Mouse (Mus musculus) lung, adult 2 months (tissue): ENCODE measurements at regions not wholly inside any gene's neighbourhood (a gene's known extent, or its start where the extent isn't known, plus 50 kb on each side); places are given as distances from the start of the nearest gene placed in this dataset.

Experiments used
- DNase-seq: peaks from one replicate; pipeline ENCODE4 v3.0.0; 2022
- H3K4me1 ChIP-seq: fragments of 200-500 bp; 2 replicates; pipeline ENCODE4 v1.6.1; 2011; ENCODE audit warnings: low read length; ENCODE audit not compliant: control insufficient read depth, insufficient read depth
- H3K4me3 ChIP-seq: fragments of 200-500 bp; replicated peaks from 2 replicates; pipeline ENCODE3; 2011; ENCODE audit warnings: low read depth, mild to moderate bottlenecking, control low read depth, low read length; ENCODE audit errors: extremely low read depth
- CTCF ChIP-seq: fragments of 200-500 bp; IDR thresholded peaks from 2 replicates; pipeline ENCODE4 v1.5.1; 2011; ENCODE audit warnings: mild to moderate bottlenecking, low read length, control low read depth; ENCODE audit not compliant: insufficient read depth
- POLR2A ChIP-seq: fragments of 200-500 bp; IDR thresholded peaks from 2 replicates; pipeline ENCODE4 v1.6.1; 2011; ENCODE audit warnings: low read depth, mild to moderate bottlenecking, control low read depth, low read length, borderline replicate concordance; ENCODE audit errors: extremely low read depth
- WGBS: fragments of 180-500 bp; shearing (Covaris S2); methylation state at CpG from one replicate; pipeline ENCODE4 v1.1.7; 2018; 5-methylcytosine and 5-hydroxymethylcytosine counted together

DNA sequence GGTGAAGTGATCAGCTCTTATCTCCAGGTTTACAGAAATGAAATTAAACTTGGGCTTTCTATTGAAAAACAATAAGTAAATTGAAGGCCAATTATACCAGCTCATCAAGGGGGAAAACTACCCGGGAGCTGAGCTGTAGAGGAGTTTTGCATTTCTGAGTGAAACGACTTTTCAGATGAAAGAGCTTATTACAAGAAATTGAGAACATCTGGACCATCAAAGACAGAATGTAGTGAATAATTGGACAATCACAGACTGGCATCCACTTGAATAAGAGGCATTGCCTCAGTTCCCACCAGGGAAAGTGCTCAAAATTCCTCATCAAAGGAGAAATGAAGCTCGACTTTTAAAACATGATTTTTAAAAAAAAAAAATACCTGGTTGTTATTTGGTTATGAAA is 675.7 kb upstream of the Auts2 start:
- 73% methylated on average over 3 of the region's 3 CpGs for WGBS
- no peaks in the 10 kb centered on the region for H3K4me1 ChIP-seq
- no peak for DNase-seq
- TF ChIP-seq CTCF: no peak
- TF ChIP-seq POLR2A: no peak
- no peak overlapping the region for H3K4me3 ChIP-seq

DNA sequence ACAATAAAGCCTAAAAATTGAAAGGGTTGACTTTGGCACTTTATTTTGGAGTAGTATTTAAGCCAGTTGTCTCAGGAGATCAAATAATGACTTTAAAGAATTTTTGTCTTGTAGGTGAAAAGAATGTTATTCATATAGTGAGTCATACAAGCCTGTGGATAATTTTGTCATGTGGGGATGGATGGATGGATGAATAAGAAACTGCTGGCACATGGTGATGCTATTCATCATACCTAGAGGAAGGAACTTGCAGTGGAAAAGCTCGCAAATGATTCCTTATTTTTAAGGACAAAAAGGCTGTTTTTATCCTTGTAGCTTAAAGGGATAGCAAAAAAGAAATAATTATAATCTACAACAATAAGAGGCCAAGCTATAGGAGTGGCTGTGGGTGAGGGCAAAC is 655.4 kb upstream of the Auts2 start:
- TF ChIP-seq CTCF: no peak
- TF ChIP-seq POLR2A: no peak
- H3K4me1 ChIP-seq: no peaks in the 10 kb centered on the region
- DNase-seq: no peak
- 58% methylated on average over 1 of the region's 1 CpGs for WGBS
- no peak overlapping the region for H3K4me3 ChIP-seq

DNA sequence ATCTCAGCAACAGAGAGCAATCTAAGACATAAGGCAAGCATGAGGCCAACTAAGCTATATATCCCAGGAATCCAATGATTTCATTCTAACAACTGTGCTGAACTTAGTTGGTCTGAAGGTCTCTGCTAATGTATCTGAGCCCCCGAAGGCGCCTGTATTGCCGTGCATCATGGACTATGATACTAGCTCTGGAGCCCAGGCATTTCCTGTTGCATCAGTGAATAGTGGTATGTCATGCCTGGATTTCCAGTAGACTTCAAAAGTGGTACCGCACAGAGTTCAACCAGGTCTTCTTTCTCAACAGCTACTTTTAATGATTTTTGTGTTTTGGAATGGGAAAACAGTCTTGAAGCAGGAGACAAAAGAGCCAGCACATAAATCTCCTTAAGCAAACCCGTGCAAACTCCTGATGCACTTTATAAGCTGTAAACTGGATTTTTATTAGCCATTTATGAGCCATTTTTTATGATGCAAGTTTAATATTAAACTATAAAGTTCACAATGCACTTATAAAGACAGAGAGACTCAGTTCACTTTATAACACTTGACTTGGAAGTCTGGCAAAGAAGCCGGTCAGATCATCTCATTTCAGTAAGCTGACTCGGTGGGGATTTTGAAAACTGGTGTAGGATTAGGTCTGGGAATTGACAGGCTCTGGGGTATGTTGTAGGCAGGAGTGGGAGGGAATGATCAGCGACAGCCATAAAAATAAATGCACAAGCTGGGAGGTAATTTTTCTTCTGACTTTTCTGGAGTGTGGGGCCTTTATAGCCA is 646.8 kb upstream of the Auts2 start:
- WGBS: 81% methylated on average over 8 of the region's 8 CpGs
- no peaks in the 10 kb centered on the region for H3K4me1 ChIP-seq
- TF ChIP-seq POLR2A: no peak
- no peak for TF ChIP-seq CTCF
- H3K4me3 ChIP-seq: no peak overlapping the region
- DNase-seq: no peak

DNA sequence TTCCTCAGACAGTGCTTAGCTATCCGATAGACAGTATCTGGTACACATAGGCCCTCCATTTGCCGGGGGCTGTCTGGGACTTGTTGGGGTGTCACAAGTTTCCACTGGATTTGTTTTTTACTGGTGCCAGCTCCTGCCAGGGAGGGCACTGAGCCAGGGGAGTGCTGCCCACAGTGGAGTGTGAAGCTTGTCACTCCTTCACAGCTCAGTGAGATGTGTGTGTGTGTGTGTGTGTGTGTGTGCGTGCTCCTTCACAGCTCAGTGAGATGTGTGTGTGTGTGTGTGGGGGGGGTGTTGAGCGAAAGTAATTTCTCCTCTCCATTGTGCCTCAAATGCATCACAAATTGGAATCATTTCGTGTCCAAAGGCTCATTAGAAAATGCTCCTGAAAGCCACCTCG is 632.5 kb upstream of the Auts2 start:
- WGBS: 84% methylated on average over 6 of the region's 6 CpGs
- Histone ChIP-seq H3K4me3 (no peak overlapping the region), H3K4me1 (peaks cover 3% of the 10 kb centered on the region; the same call in 1 of the 2 replicates)
- DNase-seq: no peak
- TF ChIP-seq CTCF (no peak), POLR2A (no peak)

DNA sequence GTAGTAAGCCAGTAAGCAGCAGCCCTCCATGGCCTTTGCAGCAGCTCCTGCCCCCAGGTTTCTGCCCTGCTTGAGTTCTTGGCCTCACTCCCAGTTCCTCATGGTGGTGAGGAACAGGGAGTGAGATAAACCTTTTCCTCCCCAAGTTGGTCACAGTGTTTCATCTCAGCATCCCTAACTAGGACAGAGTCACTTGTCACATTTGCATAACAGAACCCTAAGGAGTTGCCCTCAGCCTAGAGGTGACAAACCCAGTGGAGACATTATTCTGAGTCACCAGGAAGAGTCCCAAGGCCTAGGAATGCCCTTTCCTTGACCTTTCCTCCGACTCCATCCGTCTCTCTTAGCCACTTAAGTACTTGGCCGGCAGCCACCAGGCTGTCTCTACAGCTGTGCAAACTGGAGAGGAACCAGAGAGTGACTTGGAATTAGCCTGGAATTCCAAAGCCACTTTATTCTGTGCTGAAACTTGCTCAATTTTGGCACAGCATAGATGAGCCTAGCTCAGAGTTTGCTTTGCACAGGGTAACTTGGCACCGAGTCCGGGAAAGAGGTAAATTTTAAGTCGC is 630.1 kb upstream of the Auts2 start:
- WGBS: 23% methylated on average over 6 of the region's 6 CpGs
- H3K4me3 ChIP-seq: no peak overlapping the region
- TF ChIP-seq CTCF: no peak
- no peak for TF ChIP-seq POLR2A
- DNase-seq: peak; percentile 85
- peaks cover 3% of the 10 kb centered on the region; the same call in 1 of the 2 replicates for H3K4me1 ChIP-seq

DNA sequence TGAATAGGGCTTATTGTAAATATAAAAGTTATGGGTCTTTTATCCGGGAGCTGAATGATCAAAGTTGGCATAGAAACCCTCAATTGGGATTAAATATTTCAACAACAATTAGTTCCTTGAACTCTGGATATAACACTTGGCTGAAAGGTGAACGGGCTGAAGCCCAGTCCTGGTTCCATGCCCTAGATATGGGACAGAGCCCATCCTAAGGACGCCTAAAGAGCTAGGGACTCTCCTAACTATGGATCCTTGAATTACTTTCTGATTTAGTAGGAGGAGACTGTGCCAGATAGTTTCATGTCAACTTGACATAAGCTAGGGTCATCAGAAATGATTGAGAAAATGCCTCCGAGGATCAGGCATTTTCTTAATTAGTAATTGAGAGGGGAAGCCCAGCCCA is 629.5 kb upstream of the Auts2 start:
- 62% methylated on average over 4 of the region's 4 CpGs for WGBS
- H3K4me3 ChIP-seq: no peak overlapping the region
- DNase-seq: no peak
- peaks cover 3% of the 10 kb centered on the region; the same call in 1 of the 2 replicates for H3K4me1 ChIP-seq
- TF ChIP-seq CTCF: no peak
- TF ChIP-seq POLR2A: no peak

DNA sequence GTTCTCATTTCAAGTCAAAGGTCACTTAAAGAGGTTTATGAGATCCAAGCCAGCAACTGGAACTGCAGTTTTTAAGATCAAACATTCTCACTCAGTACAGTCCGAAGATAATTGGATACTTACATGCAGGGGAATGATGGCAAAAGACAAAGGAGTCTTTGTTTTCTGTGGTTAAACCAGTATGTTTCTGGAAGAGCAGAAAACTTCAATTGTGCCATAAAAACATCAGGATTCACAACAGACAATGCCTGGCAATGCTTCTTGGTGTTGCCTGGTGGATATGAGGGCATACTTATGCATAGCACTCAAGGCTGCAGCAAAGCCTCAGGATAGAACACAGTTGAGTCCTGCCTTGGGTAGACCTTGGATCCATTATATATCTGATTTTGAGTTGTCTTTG is 628.1 kb upstream of the Auts2 start:
- DNase-seq: no peak
- no peak for TF ChIP-seq POLR2A
- TF ChIP-seq CTCF: no peak
- 67% methylated on average over 1 of the region's 1 CpGs for WGBS
- H3K4me1 ChIP-seq: peaks cover 3% of the 10 kb centered on the region; the same call in 1 of the 2 replicates
- H3K4me3 ChIP-seq: no peak overlapping the region

DNA sequence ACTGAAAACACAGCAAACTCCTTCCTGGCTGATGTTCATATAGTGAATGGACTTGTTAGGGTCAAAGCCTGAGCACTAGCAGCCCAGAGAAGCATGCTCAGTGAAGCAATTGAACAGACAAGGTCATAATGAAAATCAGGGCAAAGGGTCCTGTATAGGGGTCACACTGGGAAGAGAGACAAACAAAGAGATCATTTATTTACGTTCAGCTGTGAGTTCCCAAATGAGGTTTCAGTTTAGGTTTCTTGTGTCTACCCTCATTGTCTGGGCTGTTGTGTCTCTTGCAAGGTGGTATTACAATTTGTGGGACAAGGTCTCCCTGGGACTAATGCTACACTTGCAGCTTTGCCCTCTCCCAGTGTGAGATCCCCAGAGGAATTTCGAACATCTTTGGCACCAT is 624.4 kb upstream of the Auts2 start:
- WGBS: 56% methylated on average over 2 of the region's 2 CpGs
- Histone ChIP-seq H3K4me1 (no peaks in the 10 kb centered on the region), H3K4me3 (no peak overlapping the region)
- TF ChIP-seq POLR2A: no peak
- no peak for TF ChIP-seq CTCF
- DNase-seq: no peak

DNA sequence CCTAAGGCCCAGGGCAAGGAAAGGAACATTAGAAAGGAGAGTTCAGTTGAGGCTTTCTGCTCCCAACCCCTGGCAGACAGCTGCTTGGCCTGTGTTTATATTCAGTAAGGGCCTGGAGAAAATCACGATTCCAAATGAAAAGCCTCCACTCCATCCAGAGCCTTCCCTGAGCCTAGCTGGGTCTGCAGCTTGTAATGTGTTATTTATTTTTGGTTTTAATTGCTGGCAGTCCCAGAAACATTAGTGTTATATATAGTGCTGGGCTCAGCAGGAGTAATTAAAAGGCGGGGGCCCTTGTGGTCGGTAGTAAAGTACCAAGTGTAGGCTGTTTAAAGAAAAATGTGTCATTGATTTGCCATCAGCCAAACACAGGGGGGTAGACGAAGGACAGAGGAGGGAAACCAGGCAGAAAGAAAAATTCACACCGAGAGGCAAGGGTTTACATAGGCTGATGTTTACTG is 623.9 kb upstream of the Auts2 start:
- DNase-seq: no peak
- Histone ChIP-seq H3K4me1 (no peaks in the 10 kb centered on the region), H3K4me3 (no peak overlapping the region)
- WGBS: 30% methylated on average over 5 of the region's 5 CpGs
- no peak for TF ChIP-seq CTCF
- no peak for TF ChIP-seq POLR2A
